Mouse (Mus musculus) forelimb bud, embryonic 11.5 days (tissue): ENCODE data around the gene Npepps.
"Not testable (repeated sequence)": the region's sequence is repeated elsewhere in the genome, so short reads cannot be mapped to it uniquely, and the experiment has no call there.

ENCODE experiments used
- DNase-seq: peaks from one replicate; pipeline ENCODE4 v3.0.0-alpha.2; 2012; ENCODE audit warnings: low read depth, low spot score

Gene Npepps

GRCm38 (mm10) chr11:97280216-97280861 lies at the start of gene Npepps:
Gene Npepps, minus strand, starts transcription at chr11:97280638.
- DNase-seq: peak; percentile 52

GRCm38 (mm10) chr11:97328148-97328547 lies 47.7 kb upstream of the Npepps start:
- DNase-seq: peak; percentile 72

- DNase-seq: no peak
These were observed 44.8 kb upstream of the Npepps start for GRCm38 (mm10) chr11:97325224-97325623.

- not testable (repeated sequence) for DNase-seq
These were observed 41.6 kb upstream of the Npepps start for GRCm38 (mm10) chr11:97321894-97322600.

GRCm38 (mm10) chr11:97321197-97321596 lies 40.8 kb upstream of the Npepps start:
- no peak for DNase-seq

GRCm38 (mm10) chr11:97315504-97316503 lies 35.4 kb upstream of the Npepps start, which contains the start of gene Mrpl45:
Gene Mrpl45, plus strand, starts transcription at chr11:97315716.
- peak; percentile 100 for DNase-seq

- no peak for DNase-seq
These were observed 34.5 kb upstream of the Npepps start for GRCm38 (mm10) chr11:97314751-97315503.

GRCm38 (mm10) chr11:97314110-97314509 lies 33.7 kb upstream of the Npepps start:
- DNase-seq: peak; percentile 27

- DNase-seq: not testable (repeated sequence)
These were observed 32.4 kb upstream of the Npepps start for GRCm38 (mm10) chr11:97312871-97313270.

- peak; percentile 69 for DNase-seq
These were observed 30.6 kb upstream of the Npepps start for GRCm38 (mm10) chr11:97310895-97311631.

GRCm38 (mm10) chr11:97309911-97310571 lies 29.6 kb upstream of the Npepps start:
- peak; percentile 88 for DNase-seq

GRCm38 (mm10) chr11:97309451-97309836 lies 29.0 kb upstream of the Npepps start:
- DNase-seq: peak; percentile 17

GRCm38 (mm10) chr11:97308806-97309450 lies 28.5 kb upstream of the Npepps start:
- no peak for DNase-seq

GRCm38 (mm10) chr11:97307294-97308069 lies 27.0 kb upstream of the Npepps start:
- DNase-seq: no peak

- no peak for DNase-seq
These were observed 24.2 kb upstream of the Npepps start for GRCm38 (mm10) chr11:97304631-97305030.

GRCm38 (mm10) chr11:97302231-97302781 lies 21.9 kb upstream of the Npepps start:
- no peak for DNase-seq

- DNase-seq: no peak
These were observed 21.0 kb upstream of the Npepps start for GRCm38 (mm10) chr11:97301406-97301805.

- no peak for DNase-seq
These were observed 19.5 kb upstream of the Npepps start for GRCm38 (mm10) chr11:97299939-97300338.
